Mouse (Mus musculus) adrenal gland, postnatal 4 days (tissue): Measurements from ENCODE around the gene Zdhhc1. TPM values are rescaled to one million over a fixed set of nuclear protein-coding genes. Genes with fewer than 3 reads are reported as not detected.

ENCODE experiments used
- DNase-seq, 2 experiments: peaks; one replicate each; pipeline ENCODE4 v3.0.0; 2021 to 2022; ENCODE audit warnings: low spot score in 2 of 2, mixed read lengths in 2 of 2
- total RNA-seq, 2 experiments: library from RNA; stranded (reverse); gene quantifications; 2 replicates each; pipeline ENCODE4 v1.2.3; 2021

Zdhhc1 gene
- total RNA-seq, 2 experiments from 2014 or later = 26.2 to 28.6 TPM

GRCm38 (mm10) chr8:105481013-105481412 lies 15.7 kb downstream of the Zdhhc1 start:
- DNase-seq = no peak

- DNase-seq = no peak
Measured at GRCm38 (mm10) chr8:105477792-105478191, 18.9 kb downstream of the Zdhhc1 start.

GRCm38 (mm10) chr8:105476628-105477413 lies 19.9 kb downstream of the Zdhhc1 start:
- DNase-seq = no peak

- DNase-seq = no peak
Measured at GRCm38 (mm10) chr8:105476161-105476560, 20.5 kb downstream of the Zdhhc1 start.

- DNase-seq = no peak
Measured at GRCm38 (mm10) chr8:105475742-105476141, 21.0 kb downstream of the Zdhhc1 start.

- no peak for DNase-seq
Measured at GRCm38 (mm10) chr8:105475254-105475653, 21.4 kb downstream of the Zdhhc1 start.

- DNase-seq = no peak
Measured at GRCm38 (mm10) chr8:105474680-105475079, 22.0 kb downstream of the Zdhhc1 start.

- DNase-seq = no peak
Measured at GRCm38 (mm10) chr8:105473816-105474606, 22.7 kb downstream of the Zdhhc1 start.

- DNase-seq = no peak
Measured at GRCm38 (mm10) chr8:105472983-105473382, 23.7 kb downstream of the Zdhhc1 start.

GRCm38 (mm10) chr8:105472414-105472932 lies 24.2 kb downstream of the Zdhhc1 start:
- DNase-seq = no peak

- peak; percentile 65 to 78 for DNase-seq
Measured at GRCm38 (mm10) chr8:105471314-105472015, 25.2 kb downstream of the Zdhhc1 start, which contains the start of gene Tppp3. Gene Tppp3, minus strand, starts transcription at chr8:105471526.

GRCm38 (mm10) chr8:105470681-105471313 lies 25.9 kb downstream of the Zdhhc1 start:
- no peak for DNase-seq

- DNase-seq = no peak
Measured at GRCm38 (mm10) chr8:105470262-105470661, 26.4 kb downstream of the Zdhhc1 start.

GRCm38 (mm10) chr8:105469816-105470215 lies 26.9 kb downstream of the Zdhhc1 start:
- DNase-seq = no peak

- DNase-seq = no peak
Measured at GRCm38 (mm10) chr8:105469041-105469695, 27.5 kb downstream of the Zdhhc1 start.

- DNase-seq = no peak
Measured at GRCm38 (mm10) chr8:105468002-105468720, 28.5 kb downstream of the Zdhhc1 start.

GRCm38 (mm10) chr8:105467396-105467985 lies 29.2 kb downstream of the Zdhhc1 start:
- no peak for DNase-seq

GRCm38 (mm10) chr8:105466700-105467291 lies 29.9 kb downstream of the Zdhhc1 start:
- no peak for DNase-seq

GRCm38 (mm10) chr8:105466246-105466645 lies 30.5 kb downstream of the Zdhhc1 start:
- DNase-seq = no peak
